Mouse (Mus musculus) midbrain, embryonic 16.5 days (tissue): ENCODE results near the gene Akap9. TPM values are rescaled to one million over a fixed set of nuclear protein-coding genes. Genes with fewer than 3 reads are reported as not detected.
"Not testable (repeated sequence)": the region's sequence is repeated elsewhere in the genome, so short reads cannot be mapped to it uniquely, and the experiment has no call there.

ENCODE experiments used
- ATAC-seq: fragments of 200-750 bp; cut with Nextera tagmentation; 2 replicates; pipeline ENCODE4 v1.8.0; 2017; ENCODE audit warnings: moderate TSS enrichment
- H3K27ac ChIP-seq: fragments of 300-500 bp; sonication (generic); 2 replicates; pipeline ENCODE4 v1.5.1; 2014; ENCODE audit warnings: mild to moderate bottlenecking, low read length, mixed read lengths
- H3K27me3 ChIP-seq: fragments of 300-500 bp; sonication (generic); 2 replicates; pipeline ENCODE4 v1.6.1; 2014; ENCODE audit warnings: low read depth, low read length, mixed read lengths; ENCODE audit not compliant: control insufficient read depth, insufficient read depth
- H3K36me3 ChIP-seq: fragments of 300-500 bp; sonication (generic); 2 replicates; pipeline ENCODE4 v1.6.1; 2014; ENCODE audit warnings: mild to moderate bottlenecking, low read length, moderate library complexity, mixed read lengths; ENCODE audit not compliant: control insufficient read depth, insufficient read depth
- H3K4me1 ChIP-seq: fragments of 300-500 bp; sonication (generic); 2 replicates; pipeline ENCODE4 v1.6.1; 2014; ENCODE audit warnings: mild to moderate bottlenecking, low read length, mixed read lengths; ENCODE audit not compliant: control insufficient read depth, insufficient read depth
- H3K4me2 ChIP-seq: fragments of 300-500 bp; sonication (generic); 2 replicates; pipeline ENCODE4 v1.6.1; 2014; ENCODE audit warnings: mild to moderate bottlenecking, low read length, mixed read lengths
- H3K4me3 ChIP-seq: fragments of 300-500 bp; sonication (generic); 2 replicates; pipeline ENCODE4 v1.5.1; 2014; ENCODE audit warnings: low read depth, mild to moderate bottlenecking, low read length, moderate library complexity, mixed read lengths
- H3K9ac ChIP-seq: fragments of 300-500 bp; sonication (generic); 2 replicates; pipeline ENCODE4 v1.6.1; 2014; ENCODE audit warnings: low read depth, low read length, mixed read lengths
- H3K9me3 ChIP-seq: fragments of 300-500 bp; sonication (generic); replicated peaks from 2 replicates; pipeline ENCODE4 v1.6.1; 2014; ENCODE audit warnings: mild to moderate bottlenecking, low read length, mixed read lengths; ENCODE audit not compliant: control insufficient read depth, poor library complexity, severe bottlenecking
- WGBS: fragments of 180-500 bp; shearing (Covaris S2); extraction: QIAGEN DNeasy Blood & Tissue Kit; methylation state at CpG from one replicate; pipeline ENCODE4 v1.1.7; 2014; 5-methylcytosine and 5-hydroxymethylcytosine counted together
- polyA plus RNA-seq: library from polyadenylated mRNA; unstranded; fragments of >200 nt; fragmentation: Nextera tagmentation; extraction: Ambion mirVana; gene quantifications from 2 replicates; pipeline ENCODE4 v1.2.1, GENCODE M21; 2015

Gene Akap9
- polyA plus RNA-seq, 1 experiment from 2014 or later: 379 TPM

- no peaks in the 10 kb centered on the region for H3K9me3 ChIP-seq
- H3K4me1 ChIP-seq: peaks cover 3% of the 10 kb centered on the region; the same call in 1 of the 2 replicates
- peaks cover 45% of the 10 kb centered on the region for H3K36me3 ChIP-seq
- no peak overlapping the region for H3K4me3 ChIP-seq
- no peaks in the 10 kb centered on the region for H3K27me3 ChIP-seq
- no peak overlapping the region for H3K27ac ChIP-seq
- ATAC-seq: no peak
- no peak overlapping the region for H3K4me2 ChIP-seq
- 91% methylated on average over 5 of the region's 5 CpGs for WGBS
- no peak overlapping the region for H3K9ac ChIP-seq
Measured at GRCm38 (mm10) chr5:4088190-4088589, 160.3 kb downstream of the Akap9 start.

DNA sequence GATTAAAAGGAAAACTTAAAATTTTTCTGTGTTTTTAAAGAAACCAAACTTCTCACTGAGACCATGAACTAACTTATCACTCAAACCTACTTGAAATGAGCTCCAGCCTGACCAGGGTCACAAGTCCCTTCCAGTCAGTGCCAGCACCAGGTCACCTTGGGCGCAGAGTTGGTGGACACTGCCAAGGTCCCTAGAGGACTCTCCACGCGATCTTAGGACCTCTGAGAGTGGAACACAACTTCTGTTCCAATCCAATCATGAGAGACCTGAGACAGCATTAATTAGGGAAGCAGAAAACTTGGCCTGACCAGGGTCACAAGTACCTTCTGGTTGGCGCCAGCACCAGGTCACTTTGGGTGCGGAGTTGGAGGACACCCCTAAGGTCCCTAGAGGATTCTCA is 166.6 kb downstream of the Akap9 start:
- no peak overlapping the region for H3K27ac ChIP-seq
- WGBS: 99% methylated on average over 5 of the region's 5 CpGs
- H3K9ac ChIP-seq: no peak overlapping the region
- H3K4me1 ChIP-seq: peaks cover 3% of the 10 kb centered on the region; the same call in 1 of the 2 replicates
- H3K9me3 ChIP-seq: no peaks in the 10 kb centered on the region
- peaks cover 43% of the 10 kb centered on the region for H3K36me3 ChIP-seq
- no peaks in the 10 kb centered on the region for H3K27me3 ChIP-seq
- H3K4me3 ChIP-seq: no peak overlapping the region
- ATAC-seq: no peak
- H3K4me2 ChIP-seq: no peak overlapping the region

- Histone ChIP-seq H3K36me3 (peaks cover 24% of the 10 kb centered on the region), H3K4me3 (no peak overlapping the region), H3K27ac (no peak overlapping the region), H3K9me3 (no peaks in the 10 kb centered on the region), H3K4me1 (peaks cover 31% of the 10 kb centered on the region), H3K9ac (no peak overlapping the region), H3K27me3 (no peaks in the 10 kb centered on the region), H3K4me2 (no peak overlapping the region)
- 95% methylated on average over 4 of the region's 4 CpGs for WGBS
- ATAC-seq: no peak
Measured at GRCm38 (mm10) chr5:4101031-4101430, 173.2 kb downstream of the Akap9 start.

GRCm38 (mm10) chr5:4101770-4102169 is 173.9 kb downstream of the Akap9 start:
- 90% methylated on average over 2 of the region's 2 CpGs for WGBS
- Histone ChIP-seq H3K9ac (no peak overlapping the region), H3K4me2 (peak overlapping the region; percentile 81), H3K9me3 (no peaks in the 10 kb centered on the region), H3K27me3 (no peaks in the 10 kb centered on the region), H3K36me3 (peaks cover 24% of the 10 kb centered on the region), H3K4me1 (peaks cover 31% of the 10 kb centered on the region), H3K27ac (no peak overlapping the region), H3K4me3 (no peak overlapping the region)
- no peak for ATAC-seq

DNA sequence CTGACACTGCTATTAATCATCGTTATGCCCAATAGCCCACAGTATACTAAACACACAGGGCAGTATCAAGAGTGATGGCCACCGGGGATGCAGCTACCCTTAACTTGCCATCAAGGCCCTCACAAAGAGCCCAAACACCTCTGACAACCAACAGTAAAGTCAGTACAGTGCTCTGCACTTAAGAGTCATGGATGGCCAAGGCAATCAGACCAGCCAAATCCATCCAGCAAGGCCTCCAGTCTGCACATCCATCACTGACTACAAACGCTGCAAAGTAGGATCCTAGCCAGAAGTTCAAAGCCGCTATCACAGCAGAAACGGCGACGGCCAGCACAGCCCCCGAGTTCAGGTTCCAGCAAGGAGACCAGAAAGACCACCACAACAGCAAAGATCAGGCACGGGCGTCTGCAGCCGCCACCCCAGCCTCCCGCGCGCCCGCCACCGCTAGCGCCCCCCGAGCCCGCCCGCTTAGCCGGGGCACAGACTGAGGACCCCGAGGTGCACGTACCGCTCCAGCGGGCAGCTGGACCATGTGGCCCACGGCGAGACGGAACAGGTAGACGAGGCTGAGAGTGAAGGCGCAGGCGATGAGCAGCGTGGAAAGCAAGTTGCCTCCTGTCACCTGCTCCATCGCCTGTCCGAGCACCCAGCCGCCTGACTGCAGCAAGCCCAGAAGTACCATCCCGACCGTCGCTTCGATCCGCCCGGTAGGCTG is 175.9 kb downstream of the Akap9 start:
- Histone ChIP-seq H3K4me1 (peaks cover 31% of the 10 kb centered on the region), H3K4me3 (peak overlapping the region; percentile 78), H3K27me3 (no peaks in the 10 kb centered on the region), H3K27ac (peak overlapping the region; percentile 99), H3K4me2 (peak overlapping the region; percentile 81), H3K9me3 (no peaks in the 10 kb centered on the region), H3K9ac (peak overlapping the region; percentile 87), H3K36me3 (peaks cover 24% of the 10 kb centered on the region)
- WGBS: 2% methylated on average over 40 of the region's 41 CpGs
- ATAC-seq: peak; percentile 73

- peak; percentile 98 for ATAC-seq
- peak within 1 kb of the TSS; percentile 81 for H3K4me2 ChIP-seq
- no peaks in the 10 kb centered on the region for H3K9me3 ChIP-seq
- H3K9ac ChIP-seq: peak within 1 kb of the TSS; percentile 87
- peaks cover 18% of the 10 kb centered on the region for H3K36me3 ChIP-seq
- peak within 1 kb of the TSS; percentile 78 for H3K4me3 ChIP-seq
- WGBS: under 1% methylated on average over 59 of the region's 59 CpGs
- peaks cover 31% of the 10 kb centered on the region for H3K4me1 ChIP-seq
- H3K27ac ChIP-seq: peak within 1 kb of the TSS; percentile 99
- H3K27me3 ChIP-seq: no peaks in the 10 kb centered on the region
Measured at GRCm38 (mm10) chr5:4104341-4105040, 176.6 kb downstream of the Akap9 start, which contains the start of gene Cyp51. Gene Cyp51, minus strand, starts transcription at chr5:4104746.

DNA sequence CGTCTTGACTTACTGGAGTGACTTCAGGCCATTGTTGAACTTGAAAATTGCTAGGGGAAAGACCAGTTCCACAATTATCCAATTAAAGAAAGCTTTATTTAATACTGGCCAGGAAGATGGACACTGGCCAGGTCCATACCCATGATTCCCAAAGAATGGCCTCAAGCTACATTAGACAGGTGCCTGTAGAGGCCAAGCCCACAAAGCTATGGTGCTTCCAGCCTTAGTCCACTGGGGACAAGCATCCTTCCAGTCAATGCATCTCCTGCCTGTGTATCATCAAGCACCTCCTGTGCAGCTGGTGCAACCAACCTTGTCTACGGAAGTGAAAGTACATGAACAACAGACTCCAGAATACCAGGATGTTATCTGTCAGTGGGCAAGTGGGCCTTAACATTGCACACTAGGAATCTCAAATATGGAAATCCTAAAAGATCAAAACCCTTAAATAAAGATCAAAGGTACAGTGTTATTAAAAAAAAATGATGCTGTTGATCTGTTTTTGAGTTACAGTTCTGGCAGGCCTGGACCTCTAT is 177.9 kb downstream of the Akap9 start:
- Histone ChIP-seq H3K4me3 (no peak overlapping the region), H3K27ac (peak overlapping the region; percentile 99), H3K9me3 (no peaks in the 10 kb centered on the region), H3K27me3 (no peaks in the 10 kb centered on the region), H3K36me3 (peaks cover 10% of the 10 kb centered on the region), H3K4me2 (no peak overlapping the region), H3K4me1 (peaks cover 27% of the 10 kb centered on the region), H3K9ac (no peak overlapping the region)
- ATAC-seq: no peak
- 99% methylated on average over 2 of the region's 2 CpGs for WGBS

GRCm38 (mm10) chr5:4107056-4107455 is 179.2 kb downstream of the Akap9 start:
- not testable (repeated sequence) for H3K27ac ChIP-seq, H3K27me3 ChIP-seq, H3K9me3 ChIP-seq, ATAC-seq, H3K4me2 ChIP-seq, H3K9ac ChIP-seq, H3K4me3 ChIP-seq, H3K36me3 ChIP-seq
- 49% methylated on average over 7 of the region's 7 CpGs for WGBS
- H3K4me1 ChIP-seq: peaks cover 16% of the 10 kb centered on the region

DNA sequence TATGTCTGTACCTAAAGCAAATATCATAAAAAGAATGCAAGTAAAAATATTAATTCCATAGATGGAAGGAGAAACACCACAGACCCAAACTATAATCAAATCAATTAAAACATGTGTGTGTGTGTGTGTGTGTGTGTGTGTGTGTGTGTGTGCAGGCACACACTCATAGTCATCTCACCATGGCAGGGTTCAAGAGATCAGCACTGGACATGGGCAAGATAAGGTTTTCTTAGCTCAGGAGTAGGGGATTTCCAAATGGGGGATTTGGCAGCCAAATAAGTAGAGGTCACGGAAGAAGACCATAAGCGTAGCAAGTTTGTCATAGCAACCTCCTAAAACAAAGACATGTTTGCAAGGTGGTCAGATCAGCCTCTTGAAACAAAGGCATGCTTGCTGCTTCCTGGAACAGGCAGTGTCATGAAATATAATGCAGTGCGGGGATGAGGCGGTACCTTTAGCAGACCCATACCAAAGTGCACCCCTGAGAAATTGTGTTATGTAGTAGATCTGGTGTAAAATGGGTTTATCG is 184.8 kb downstream of the Akap9 start:
- H3K4me2 ChIP-seq: no peak overlapping the region
- H3K27ac ChIP-seq: no peak overlapping the region
- H3K9ac ChIP-seq: no peak overlapping the region
- 95% methylated on average over 5 of the region's 5 CpGs for WGBS
- H3K4me1 ChIP-seq: no peaks in the 10 kb centered on the region
- no peaks in the 10 kb centered on the region for H3K36me3 ChIP-seq
- no peak for ATAC-seq
- H3K9me3 ChIP-seq: no peaks in the 10 kb centered on the region
- no peak overlapping the region for H3K4me3 ChIP-seq
- H3K27me3 ChIP-seq: no peaks in the 10 kb centered on the region
